ENCODE assay signal across 17 mouse cellular contexts in genomic region chr19:37851590-37852038, GRCm38 (mm10).
DNase-seq lines count a peak whose midpoint lies in the region; ATAC-seq and TF ChIP-seq lines count a peak whose summit lies in the region.
"Had no signal": no experiment of that assay in that cellular context is flagged by ENCODE, and none has a peak within 500 bp of the region (broad histone marks: within the 10 kb centered on the region; RNA-seq: fewer than 3 reads in every experiment).

No protein-coding gene starts in this region.

- no peaks in the 10 kb centered on the region for H3K36me3 ChIP-seq in intestine, embryonic 14.5 days (ENCODE audit: control insufficient read depth, insufficient read depth, low read length)
- no peaks in the 10 kb centered on the region for H3K36me3 ChIP-seq in intestine, postnatal 0 days (ENCODE audit: control insufficient read depth, insufficient read depth)
- no peaks in the 10 kb centered on the region for H3K36me3 ChIP-seq in embryonic facial prominence, embryonic 11.5 days (replicated peaks; ENCODE audit: control insufficient read depth, insufficient read depth, low read depth, low read length)
- no peaks in the 10 kb centered on the region for H3K36me3 ChIP-seq in myocyte (ENCODE audit: control insufficient read depth, insufficient read depth)
- no peaks in the 10 kb centered on the region for H3K36me3 ChIP-seq in hindbrain, postnatal 0 days (ENCODE audit: insufficient read depth, low read length)
- no peaks in the 10 kb centered on the region for H3K36me3 ChIP-seq in heart, embryonic 10.5 days
- H3K36me3 ChIP-seq: embryonic facial prominence, embryonic 15.5 days; heart, embryonic 15.5 days; hindbrain, embryonic 13.5 days; liver, embryonic 13.5 days had no signal

- no peak for TF ChIP-seq CTCF in intestine, postnatal 0 days (IDR thresholded peaks at IDR 0.05; ENCODE audit: low read depth)
- no peak for TF ChIP-seq CTCF in hindbrain, postnatal 0 days (IDR thresholded peaks at IDR 0.05; ENCODE audit: low read depth)

- no peaks in the 10 kb centered on the region for H3K79me2 ChIP-seq in myocyte (ENCODE audit: control insufficient read depth, insufficient read depth)

- no peak overlapping the region for H3ac ChIP-seq in myocyte (ENCODE audit: control insufficient read depth, insufficient read length)

- no peak overlapping the region for H3K9ac ChIP-seq in intestine, embryonic 14.5 days (ENCODE audit: low read length)
- no peak overlapping the region for H3K9ac ChIP-seq in intestine, postnatal 0 days (ENCODE audit: low read depth, low read length)
- no peak overlapping the region for H3K9ac ChIP-seq in embryonic facial prominence, embryonic 11.5 days (replicated peaks; ENCODE audit: low read length)
- no peak overlapping the region for H3K9ac ChIP-seq in hindbrain, postnatal 0 days (replicated peaks; ENCODE audit: low read length)
- H3K9ac ChIP-seq: embryonic facial prominence, embryonic 15.5 days; heart, embryonic 15.5 days; hindbrain, embryonic 13.5 days; liver, embryonic 13.5 days had no signal

- no peaks in the 10 kb centered on the region for H3K9me3 ChIP-seq in intestine, embryonic 14.5 days (ENCODE audit: control insufficient read depth, low read length)
- H3K9me3 ChIP-seq in intestine, postnatal 0 days (ENCODE audit: control insufficient read depth), result no peaks in the 10 kb centered on the region
- H3K9me3 ChIP-seq in embryonic facial prominence, embryonic 11.5 days (replicated peaks; ENCODE audit: control insufficient read depth, low read length), result no peaks in the 10 kb centered on the region
- H3K9me3 ChIP-seq in hindbrain, postnatal 0 days (ENCODE audit: low read length), result no peaks in the 10 kb centered on the region
- no peaks in the 10 kb centered on the region for H3K9me3 ChIP-seq in heart, embryonic 10.5 days
- H3K9me3 ChIP-seq: embryonic facial prominence, embryonic 15.5 days; heart, embryonic 15.5 days; hindbrain, embryonic 13.5 days; liver, embryonic 13.5 days had no signal

- no peak for TF ChIP-seq POLR2A in myocyte (IDR thresholded peaks at IDR 0.05; ENCODE audit: insufficient read length, low read depth)

- peak; percentile 70; the same call in 1 of the 2 replicates for ATAC-seq in intestine, embryonic 14.5 days (replicated peaks; ENCODE audit: low FRiP score, low TSS enrichment, low read depth)
- no peak for ATAC-seq in intestine, postnatal 0 days
- ATAC-seq in embryonic facial prominence, embryonic 11.5 days (replicated peaks; ENCODE audit: insufficient number of reproducible peaks, low FRiP score, low TSS enrichment, low read depth), result no peak
- ATAC-seq in hindbrain, postnatal 0 days, result no peak
- ATAC-seq: activated CD4-positive, CD25-positive, alpha-beta regulatory T cell, adult 4 months; forebrain, embryonic 16.5 days had no signal

- DNase-seq in intestine, embryonic 14.5 days (ENCODE audit: low spot score), result peak; percentile 53
- peak; percentile 15 for DNase-seq in A20 (ENCODE audit: low read depth, low spot score)
- peak; percentile 61 for DNase-seq in embryonic facial prominence, embryonic 11.5 days (ENCODE audit: low spot score)
- DNase-seq in hindbrain, postnatal 0 days (ENCODE audit: low spot score), result no peak
- DNase-seq in layer of hippocampus, postnatal 14 days (ENCODE audit: low spot score in 2 of 2), result no peak
- no peak for DNase-seq in heart, embryonic 10.5 days (ENCODE audit: low spot score)
- DNase-seq: cerebellum, adult 2 months; kidney, postnatal 10 days; layer of hippocampus, postnatal 36 days; liver, embryonic 13.5 days had no signal

- H3K4me3 ChIP-seq in intestine, embryonic 14.5 days (ENCODE audit: low read depth, low read length), result no peak overlapping the region
- H3K4me3 ChIP-seq in intestine, postnatal 0 days (ENCODE audit: low read depth, low read length), result no peak overlapping the region
- no peak overlapping the region for H3K4me3 ChIP-seq in embryonic facial prominence, embryonic 11.5 days (ENCODE audit: low read depth, low read length)
- H3K4me3 ChIP-seq in myocyte, result no peak overlapping the region
- no peak overlapping the region for H3K4me3 ChIP-seq in hindbrain, postnatal 0 days (ENCODE audit: low read length)
- H3K4me3 ChIP-seq in heart, embryonic 10.5 days, result no peak overlapping the region
- H3K4me3 ChIP-seq: embryonic facial prominence, embryonic 15.5 days; heart, embryonic 15.5 days; hindbrain, embryonic 13.5 days; liver, embryonic 13.5 days had no signal

- peaks cover 3% of the 10 kb centered on the region; the same call in 1 of the 2 replicates for H3K4me1 ChIP-seq in intestine, embryonic 14.5 days (replicated peaks; ENCODE audit: control insufficient read depth, insufficient read depth, low read length)
- no peaks in the 10 kb centered on the region for H3K4me1 ChIP-seq in intestine, postnatal 0 days (replicated peaks; ENCODE audit: control insufficient read depth, insufficient read depth, low read length)
- no peaks in the 10 kb centered on the region for H3K4me1 ChIP-seq in embryonic facial prominence, embryonic 11.5 days (ENCODE audit: control insufficient read depth, insufficient read depth, low read length)
- no peaks in the 10 kb centered on the region for H3K4me1 ChIP-seq in hindbrain, postnatal 0 days (ENCODE audit: insufficient read depth, low read length)
- H3K4me1 ChIP-seq in heart, embryonic 10.5 days, result no peaks in the 10 kb centered on the region
- H3K4me1 ChIP-seq: embryonic facial prominence, embryonic 15.5 days; heart, embryonic 15.5 days; hindbrain, embryonic 13.5 days; liver, embryonic 13.5 days had no signal

- H3K27ac ChIP-seq in intestine, embryonic 14.5 days (ENCODE audit: low read depth), result peak overlapping the region; percentile 48; the same call in 1 of the 2 replicates
- H3K27ac ChIP-seq in intestine, postnatal 0 days (ENCODE audit: low read depth, low read length), result no peak overlapping the region
- no peak overlapping the region for H3K27ac ChIP-seq in embryonic facial prominence, embryonic 11.5 days (replicated peaks; ENCODE audit: low read depth, low read length)
- H3K27ac ChIP-seq in hindbrain, postnatal 0 days, result no peak overlapping the region
- no peak overlapping the region for H3K27ac ChIP-seq in heart, embryonic 10.5 days
- H3K27ac ChIP-seq: embryonic facial prominence, embryonic 15.5 days; heart, embryonic 15.5 days; hindbrain, embryonic 13.5 days; liver, embryonic 13.5 days had no signal

- no peaks in the 10 kb centered on the region for H3K27me3 ChIP-seq in intestine, embryonic 14.5 days (replicated peaks; ENCODE audit: control insufficient read depth, insufficient read depth, low read length)
- no peaks in the 10 kb centered on the region for H3K27me3 ChIP-seq in intestine, postnatal 0 days (replicated peaks; ENCODE audit: control insufficient read depth, insufficient read depth, low read length)
- H3K27me3 ChIP-seq in embryonic facial prominence, embryonic 11.5 days (ENCODE audit: control insufficient read depth, insufficient read depth, low read length), result no peaks in the 10 kb centered on the region
- no peaks in the 10 kb centered on the region for H3K27me3 ChIP-seq in myocyte (ENCODE audit: control insufficient read depth, insufficient read depth, insufficient read length)
- no peaks in the 10 kb centered on the region for H3K27me3 ChIP-seq in hindbrain, postnatal 0 days (ENCODE audit: insufficient read depth, low read length)
- 0 out of 2 replicates have a peak, but pooled peaks cover 4% of the 10 kb centered on the region for H3K27me3 ChIP-seq in heart, embryonic 10.5 days (ENCODE audit: insufficient read depth, poor library complexity, severe bottlenecking)
- H3K27me3 ChIP-seq: embryonic facial prominence, embryonic 15.5 days; heart, embryonic 15.5 days; hindbrain, embryonic 13.5 days; liver, embryonic 13.5 days had no signal

- WGBS in intestine, embryonic 14.5 days, result 24% methylated on average over 9 of the region's 9 CpGs
- 20% methylated on average over 9 of the region's 9 CpGs for WGBS in intestine, postnatal 0 days
- 42% methylated on average over 9 of the region's 9 CpGs for WGBS in embryonic facial prominence, embryonic 11.5 days
- WGBS in hindbrain, postnatal 0 days, result 52% methylated on average over 9 of the region's 9 CpGs
- 75% methylated on average over 9 of the region's 9 CpGs for WGBS in heart, embryonic 10.5 days

- no peak overlapping the region; the same call in 1 of the 2 replicates for H3K4me2 ChIP-seq in intestine, embryonic 14.5 days (ENCODE audit: low read length)
- H3K4me2 ChIP-seq in intestine, postnatal 0 days (replicated peaks; ENCODE audit: low read depth), result no peak overlapping the region
- no peak overlapping the region for H3K4me2 ChIP-seq in embryonic facial prominence, embryonic 11.5 days (ENCODE audit: low read depth, low read length)
- H3K4me2 ChIP-seq in myocyte (ENCODE audit: low read depth), result peak overlapping the region; percentile 32
- H3K4me2 ChIP-seq in hindbrain, postnatal 0 days (ENCODE audit: low read depth, low read length), result no peak overlapping the region
- H3K4me2 ChIP-seq: embryonic facial prominence, embryonic 15.5 days; heart, embryonic 15.5 days; hindbrain, embryonic 13.5 days; liver, embryonic 13.5 days had no signal

TF ChIP-seq in myocyte, 11 proteins besides CTCF, POLR2A, EP300 and RAD21:
- TF ChIP-seq REST (IDR thresholded peaks at IDR 0.05; ENCODE audit: insufficient read depth, insufficient read length), result no peak
- TF ChIP-seq MYOD1 (IDR thresholded peaks at IDR 0.05; ENCODE audit: control insufficient read depth in 1 of 3, insufficient read length in 2 of 3, low read depth in 2 of 3), result peak in 2 of 3 experiments; percentile 14
- no peak for TF ChIP-seq POLR2AphosphoS2 (IDR thresholded peaks at IDR 0.05; ENCODE audit: insufficient read length, low read depth)
- TF ChIP-seq TCF12 (IDR thresholded peaks at IDR 0.05; ENCODE audit: insufficient read depth, poor library complexity, severe bottlenecking), result no peak
- no peak for TF ChIP-seq TCF3 (IDR thresholded peaks at IDR 0.05; ENCODE audit: insufficient read length, low read depth)
- TF ChIP-seq SRF (IDR thresholded peaks at IDR 0.05; ENCODE audit: control insufficient read depth, insufficient read length, low read depth), result no peak
- TF ChIP-seq MYOG (IDR thresholded peaks at IDR 0.05; ENCODE audit: control insufficient read depth in 1 of 3, insufficient read depth in 1 of 3, insufficient read length in 2 of 3, low read depth in 2 of 3), result peak in 1 of 3 experiments; percentile 49
- TF ChIP-seq MAX (IDR thresholded peaks at IDR 0.05; ENCODE audit: low read depth), result no peak
- TF ChIP-seq USF1 (IDR thresholded peaks at IDR 0.05; ENCODE audit: low read depth), result no peak
- no peak for TF ChIP-seq E2F4 (IDR thresholded peaks at IDR 0.05; ENCODE audit: insufficient read depth)
TF ChIP-seq in myocyte: peak in this region for 2.

Comparison
In these comparisons a context has a peak if more than half of its experiments do, and no peak if none do; other contexts are left out.
1. DNase-seq: peak in intestine, embryonic 14.5 days (single experiment), A20 (single experiment) and embryonic facial prominence, embryonic 11.5 days (single experiment); none in hindbrain, postnatal 0 days (single experiment), layer of hippocampus, postnatal 14 days (0 of 2) and heart, embryonic 10.5 days (single experiment).